Mouse (Mus musculus) mouse embryonic stem cell (cell line): ENCODE measurements around the gene Akap11.

Experiments used
- in situ Hi-C, 2 experiments: fragments of 300-500 bp; cut with MboI; formaldehyde crosslinking; loops; 1 replicate in 1 of 2; 3 replicates in 1 of 2; pipeline ENCODE4 v1.14.3; 2019 to 2020; ENCODE audit warnings: low sequenced_read_pairs in 2 of 2, low pct_unique_long_range_greater_than_20kb in 1 of 2, mixed read lengths in 1 of 2; ENCODE audit not compliant: unreplicated experiment in 1 of 2

The Akap11 gene

GRCm38 (mm10) chr14:78464353-78464752 lies 72.3 kb downstream of the Akap11 start:
- in situ Hi-C loops = no loop called here

GRCm38 (mm10) chr14:78459121-78459520 lies 77.5 kb downstream of the Akap11 start:
- in situ Hi-C loops = no loop called here

GRCm38 (mm10) chr14:78458705-78459104 lies 77.9 kb downstream of the Akap11 start:
- in situ Hi-C loops = no loop called here

- in situ Hi-C loops = no loop called here
Observed at GRCm38 (mm10) chr14:78454970-78455369, 81.6 kb downstream of the Akap11 start.

- in situ Hi-C loops = no loop called here
Observed at GRCm38 (mm10) chr14:78448807-78449406, 87.7 kb downstream of the Akap11 start.

GRCm38 (mm10) chr14:78448017-78448416 lies 88.6 kb downstream of the Akap11 start:
- in situ Hi-C loops = no loop called here

GRCm38 (mm10) chr14:78447542-78447941 lies 89.1 kb downstream of the Akap11 start:
- in situ Hi-C loops = no loop called here
